Mouse (Mus musculus): ENCODE data around the gene Trim44.

Gene Trim44

GRCm38 (mm10) chr2:102364565-102365200 lies 42.9 kb downstream of the Trim44 start:
- CTCF ChIA-PET = no interaction called here

GRCm38 (mm10) chr2:102362896-102363530 lies 44.6 kb downstream of the Trim44 start:
- CTCF ChIA-PET = interaction anchor here (0.6 kb wide), 1 partner anchor 328 kb away, joined by 5 read pairs; no protein-coding TSS in a partner anchor

- CTCF ChIA-PET = interaction anchor here (0.6 kb wide), 2 partner anchors 40 to 327 kb away, joined by 3 to 5 read pairs; no protein-coding TSS in a partner anchor
Observed at GRCm38 (mm10) chr2:102362266-102362665, 45.4 kb downstream of the Trim44 start.

GRCm38 (mm10) chr2:102356879-102357695 lies 50.5 kb downstream of the Trim44 start:
- CTCF ChIA-PET = no interaction called here

- CTCF ChIA-PET = no interaction called here
Observed at GRCm38 (mm10) chr2:102354076-102354475, 53.6 kb downstream of the Trim44 start.

DNA sequence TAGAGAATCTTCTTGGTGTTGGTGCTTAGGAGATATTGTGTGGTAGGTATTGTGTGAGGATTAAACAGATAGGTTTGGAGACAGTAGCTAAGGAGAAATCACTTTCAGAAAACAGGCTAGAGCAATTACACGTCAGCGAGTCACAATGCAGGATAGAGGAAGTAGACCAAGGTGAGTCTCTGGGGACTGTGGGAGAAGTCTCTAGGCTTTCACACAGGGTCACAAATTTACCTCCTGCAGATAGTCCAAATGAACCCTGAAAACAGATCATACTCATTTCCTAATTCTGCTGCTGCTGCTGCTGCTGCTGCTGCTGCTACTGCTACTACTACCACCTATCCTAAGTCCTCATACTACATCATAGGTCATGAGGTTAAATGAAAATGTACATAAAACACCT lies 66.2 kb downstream of the Trim44 start:
- CTCF ChIA-PET = no interaction called here

DNA sequence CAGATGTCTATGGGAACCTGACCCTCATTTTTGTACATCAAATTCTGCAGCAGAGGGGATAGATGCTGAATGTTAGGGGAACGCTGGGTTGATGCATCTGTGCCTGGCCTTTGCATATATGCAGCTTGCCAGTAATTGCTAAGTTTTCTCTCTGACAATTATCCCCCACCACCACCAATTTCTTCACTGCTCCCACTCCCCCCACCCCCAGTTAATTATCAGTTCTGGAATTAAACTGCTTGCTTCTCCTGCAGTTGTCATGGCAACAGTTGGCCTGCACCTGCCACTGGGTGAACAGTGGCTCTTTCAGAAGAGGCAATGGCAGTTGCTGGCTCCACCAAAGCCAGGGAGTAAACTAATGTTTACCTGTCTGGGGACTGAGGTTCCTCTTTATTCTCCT lies 70.8 kb downstream of the Trim44 start:
- CTCF ChIA-PET = interaction anchor here (0.6 kb wide), 1 partner anchor 1628 kb away, joined by 14 read pairs; no protein-coding TSS in a partner anchor

GRCm38 (mm10) chr2:102331932-102332331 lies 75.7 kb downstream of the Trim44 start:
- CTCF ChIA-PET = no interaction called here

DNA sequence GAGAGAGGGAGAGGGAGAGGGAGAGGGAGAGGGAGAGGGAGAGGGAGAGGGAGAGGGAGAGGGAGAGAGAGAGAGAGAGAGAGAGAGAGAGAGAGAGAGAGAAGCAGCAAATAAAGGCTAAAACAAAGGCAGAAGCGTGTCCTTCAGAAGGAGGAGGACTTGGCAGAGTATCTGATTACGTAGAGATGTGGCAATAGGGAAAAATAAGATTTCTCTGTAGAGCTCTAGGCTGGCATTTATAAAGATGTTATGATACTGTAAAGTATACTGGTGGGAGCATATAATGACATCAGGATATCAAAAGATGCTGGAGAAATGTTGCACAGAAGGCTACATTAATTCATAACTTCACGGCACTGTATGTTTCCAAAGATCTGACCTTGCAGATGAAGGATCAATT lies 76.5 kb downstream of the Trim44 start:
- CTCF ChIA-PET = no interaction called here

GRCm38 (mm10) chr2:102325921-102326320 lies 81.7 kb downstream of the Trim44 start:
- CTCF ChIA-PET = no interaction called here

GRCm38 (mm10) chr2:102324336-102324735 lies 83.3 kb downstream of the Trim44 start:
- CTCF ChIA-PET = no interaction called here

DNA sequence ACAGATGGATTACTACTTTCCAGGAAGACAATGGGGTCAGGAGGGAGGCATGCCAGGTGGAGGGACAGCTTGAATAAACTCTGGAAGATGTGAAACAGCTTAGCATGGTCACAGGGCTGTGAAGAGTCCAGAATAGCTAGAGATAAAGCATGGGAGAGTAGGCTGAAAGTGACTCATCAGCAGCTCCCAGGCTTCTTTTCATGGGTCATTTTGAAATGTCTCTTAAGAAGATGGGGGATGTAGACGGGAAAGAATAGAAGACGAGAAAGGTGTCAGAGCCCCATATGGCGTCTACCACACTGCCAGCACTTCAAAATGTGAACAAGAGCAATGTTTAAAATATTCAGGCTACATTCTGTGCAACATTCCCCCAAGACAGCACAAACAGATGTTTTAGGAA lies 91.1 kb downstream of the Trim44 start:
- CTCF ChIA-PET = no interaction called here

DNA sequence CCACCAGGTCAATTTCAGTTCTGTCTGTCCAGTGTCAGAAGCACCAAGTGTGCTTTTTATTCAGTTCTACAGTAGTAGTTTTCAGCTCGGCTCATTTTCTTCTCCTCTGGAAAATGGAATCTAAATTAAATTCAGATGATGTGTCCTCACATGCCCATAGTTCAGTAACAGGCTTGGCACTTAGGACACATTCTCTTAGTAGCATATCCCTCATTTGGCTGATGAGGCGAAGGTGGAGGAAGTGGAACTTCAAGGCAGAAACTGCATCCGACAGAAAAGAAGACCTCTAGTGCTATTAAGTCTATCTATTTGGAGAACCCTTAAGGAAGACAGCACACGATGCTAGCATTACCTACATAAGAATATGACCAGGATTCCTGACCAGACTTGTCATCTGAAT lies 92.5 kb downstream of the Trim44 start:
- CTCF ChIA-PET = no interaction called here

- CTCF ChIA-PET = no interaction called here
Observed at GRCm38 (mm10) chr2:102314610-102315009, 93.0 kb downstream of the Trim44 start.

DNA sequence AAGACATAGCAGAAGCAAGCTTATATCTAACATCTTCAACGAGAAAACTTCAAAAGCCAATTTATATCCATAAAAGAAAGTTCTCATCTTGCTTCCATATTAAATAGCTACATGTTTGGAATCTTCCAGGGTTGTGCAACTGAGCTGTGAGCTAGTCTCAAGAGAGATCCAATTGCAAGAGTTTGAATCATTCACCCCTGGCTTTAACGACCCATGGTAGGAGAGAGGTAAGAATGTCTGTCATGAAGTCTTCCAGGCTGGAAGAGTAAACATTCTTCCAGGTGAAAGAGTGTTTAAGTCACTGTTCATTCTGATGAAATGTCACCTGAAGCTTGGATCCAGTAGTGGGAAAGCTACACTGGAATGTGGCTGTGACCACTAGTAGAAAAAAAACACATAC lies 93.6 kb downstream of the Trim44 start:
- CTCF ChIA-PET = no interaction called here

DNA sequence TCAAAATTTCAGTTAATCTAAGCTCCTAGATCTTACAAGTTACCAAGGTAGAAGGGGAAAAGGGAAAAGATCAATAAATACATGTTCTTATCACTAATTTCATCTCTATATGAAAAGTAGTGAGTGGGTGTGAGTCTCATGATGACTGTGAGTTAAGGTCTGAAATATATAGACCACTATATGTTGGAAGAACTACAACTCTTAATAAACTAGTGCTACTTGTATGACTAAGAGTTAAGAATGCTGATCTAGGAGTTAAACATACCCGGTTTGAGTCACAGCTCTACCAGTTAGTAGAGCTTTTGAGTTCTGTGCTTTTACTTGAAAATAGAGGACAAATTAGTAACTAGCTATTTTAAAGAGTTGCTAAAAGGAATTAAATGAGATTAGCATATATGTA lies 94.7 kb downstream of the Trim44 start:
- CTCF ChIA-PET = no interaction called here

- CTCF ChIA-PET = no interaction called here
Observed at GRCm38 (mm10) chr2:102303274-102303673, 104.4 kb downstream of the Trim44 start.

DNA sequence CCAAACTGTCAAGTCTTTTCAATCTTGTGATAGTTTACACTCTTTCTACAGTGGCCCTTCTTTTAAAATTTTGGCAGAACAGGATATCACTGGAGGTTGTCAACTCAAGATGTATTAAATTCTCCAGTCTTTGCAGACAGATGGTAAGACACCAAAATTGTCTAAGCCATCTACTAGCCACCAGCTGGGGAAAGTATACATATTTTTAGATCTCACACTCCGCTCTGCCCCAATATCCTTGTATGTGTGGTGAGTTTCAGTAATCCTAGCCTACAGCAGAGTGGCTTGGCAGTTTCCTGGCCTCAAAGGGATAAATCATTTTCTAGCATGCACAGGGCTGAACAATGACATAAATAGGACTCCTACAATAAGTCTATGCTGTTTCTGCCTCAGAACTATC lies 105.1 kb downstream of the Trim44 start:
- CTCF ChIA-PET = interaction anchor here (1.1 kb wide), 1 partner anchor 41 kb away, joined by 3 read pairs; no protein-coding TSS in a partner anchor

GRCm38 (mm10) chr2:102294827-102295270 lies 112.8 kb downstream of the Trim44 start:
- CTCF ChIA-PET = interaction anchor here (0.6 kb wide), 1 partner anchor 16 kb away, joined by 9 read pairs; no protein-coding TSS in a partner anchor

DNA sequence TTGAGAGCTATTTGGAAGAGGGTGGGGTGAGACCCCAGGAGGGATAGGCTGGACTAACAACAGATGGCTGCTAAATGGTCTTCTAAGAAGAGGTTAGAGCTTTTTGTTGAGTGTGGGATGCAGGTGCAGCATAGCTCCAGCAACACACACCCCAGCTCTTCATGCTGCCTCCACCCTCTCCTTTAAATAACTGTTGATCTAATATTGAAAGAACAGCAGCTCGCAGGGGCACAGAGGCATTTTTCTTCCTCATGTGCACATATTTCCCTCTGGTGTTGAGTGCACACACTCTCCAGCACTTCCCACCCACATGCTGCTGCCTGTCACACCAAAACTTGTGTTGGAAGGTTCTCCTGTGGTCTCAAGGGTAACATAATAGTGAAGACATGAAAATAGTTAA lies 114.4 kb downstream of the Trim44 start:
- CTCF ChIA-PET = no interaction called here

- CTCF ChIA-PET = no interaction called here
Observed at GRCm38 (mm10) chr2:102292051-102292450, 115.6 kb downstream of the Trim44 start.

DNA sequence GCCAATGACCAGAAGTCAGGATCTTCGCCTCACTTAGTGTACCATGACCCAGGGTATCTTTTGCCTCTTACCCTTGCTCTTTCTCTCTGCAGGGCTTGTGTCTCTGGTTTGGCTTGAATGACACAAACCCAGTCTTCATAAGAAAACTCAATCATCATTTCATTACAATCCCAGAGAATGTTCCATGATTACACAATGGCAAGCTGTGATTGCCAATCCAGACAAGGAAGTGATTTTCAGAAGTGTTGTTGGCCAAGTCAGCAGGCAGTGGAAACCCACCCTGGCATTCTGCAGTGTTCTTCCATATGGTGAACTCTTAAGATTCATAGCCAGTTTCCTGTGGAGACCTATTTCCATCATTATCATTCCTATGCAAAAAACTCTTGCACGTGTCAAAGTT lies 116.1 kb downstream of the Trim44 start:
- CTCF ChIA-PET = no interaction called here

GRCm38 (mm10) chr2:102290041-102290440 lies 117.6 kb downstream of the Trim44 start:
- CTCF ChIA-PET = no interaction called here
